Mouse (Mus musculus) hindlimb bud, embryonic 11.5 days (tissue): ENCODE data around the gene Sf3b1.
"Not testable (repeated sequence)": the region's sequence is repeated elsewhere in the genome, so short reads cannot be mapped to it uniquely, and the experiment has no call there.

Experiments
- DNase-seq: peaks from one replicate; pipeline ENCODE4 v3.0.0-alpha.2; 2012; ENCODE audit warnings: low read depth, low spot score; ENCODE audit errors: extremely low spot score

Gene Sf3b1

DNA sequence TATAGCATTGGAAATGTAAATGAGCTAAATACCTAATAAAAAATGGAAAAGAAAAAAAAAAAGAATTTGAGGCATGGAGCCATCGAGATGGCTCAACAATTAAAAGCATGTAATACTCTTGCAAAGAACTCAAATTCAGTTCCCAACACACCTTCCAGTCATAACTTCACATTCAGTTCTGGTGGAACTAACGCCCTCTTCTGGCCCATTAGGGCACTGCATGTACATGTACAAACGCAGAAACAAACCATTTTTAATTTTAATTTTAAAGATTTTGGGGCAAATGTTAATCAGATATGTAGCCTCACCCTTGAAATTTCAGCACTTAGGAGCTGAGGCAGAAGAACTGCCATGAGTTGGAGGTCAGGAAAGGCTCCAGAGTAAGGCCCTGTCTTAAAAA, 68.8 kb downstream of the Sf3b1 start:
- no peak for DNase-seq

DNA sequence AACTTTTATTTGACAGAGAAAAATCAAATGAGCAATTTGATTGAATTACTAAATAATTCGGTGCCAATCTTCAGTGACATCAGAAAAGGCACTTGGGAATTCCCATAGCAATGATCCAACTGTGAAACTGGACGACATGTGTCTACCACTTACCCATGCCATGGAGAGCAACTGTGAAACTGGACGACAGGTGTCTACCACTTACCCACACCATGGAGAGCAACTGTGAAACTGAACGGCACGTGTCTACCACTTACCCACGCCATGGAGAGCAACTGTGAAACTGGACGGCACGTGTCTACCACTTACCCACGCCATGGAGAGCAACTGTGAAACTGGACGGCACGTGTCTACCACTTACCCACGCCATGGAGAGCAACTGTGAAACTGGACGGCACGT, 70.3 kb downstream of the Sf3b1 start:
- not testable (repeated sequence) for DNase-seq

GRCm38 (mm10) chr1:54954856-54955255, 72.4 kb downstream of the Sf3b1 start:
- no peak for DNase-seq

- DNase-seq = no peak
These were observed 82.6 kb downstream of the Sf3b1 start for GRCm38 (mm10) chr1:54944648-54945047.

DNA sequence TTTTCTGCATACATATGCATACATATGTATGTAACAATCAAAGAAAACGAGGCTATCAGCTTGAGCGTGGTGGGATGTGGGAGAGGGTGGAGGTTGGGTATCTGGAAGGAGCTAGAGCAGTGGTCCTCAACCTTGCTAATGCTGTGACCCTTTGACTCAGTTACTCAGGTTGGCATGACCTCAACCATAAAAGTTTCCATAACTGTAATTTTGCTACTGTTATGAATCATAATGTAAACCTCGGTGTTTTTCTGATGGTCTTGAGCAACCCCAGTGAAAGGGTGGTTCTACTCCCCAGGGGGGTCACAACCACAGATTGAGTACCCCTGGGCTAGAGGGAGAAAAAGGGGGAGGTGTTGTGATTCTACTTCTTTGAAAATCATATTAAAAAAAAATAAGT, 91.8 kb downstream of the Sf3b1 start:
- no peak for DNase-seq
